Mouse (Mus musculus) spleen, adult 2 months (tissue): ENCODE data around the gene Tln1.

Experiments
- CTCF ChIP-seq: fragments of 200-500 bp; IDR thresholded peaks from 2 replicates; pipeline ENCODE4 v1.5.1; 2011; ENCODE audit warnings: mild to moderate bottlenecking, inconsistent platforms; ENCODE audit not compliant: insufficient read depth, insufficient read length, insufficient replicate concordance; ENCODE audit errors: extremely low read depth
- POLR2A ChIP-seq: fragments of 200-500 bp; IDR thresholded peaks from 2 replicates; pipeline ENCODE4 v1.6.1; 2011; ENCODE audit warnings: low read depth, low read length, inconsistent platforms

- TF ChIP-seq POLR2A (no peak), CTCF (no peak)
Observed at GRCm38 (mm10) chr4:43513300-43513699, 49.2 kb downstream of the Tln1 start.
